Mouse (Mus musculus): Measurements from ENCODE around the gene Has3.

DNA sequence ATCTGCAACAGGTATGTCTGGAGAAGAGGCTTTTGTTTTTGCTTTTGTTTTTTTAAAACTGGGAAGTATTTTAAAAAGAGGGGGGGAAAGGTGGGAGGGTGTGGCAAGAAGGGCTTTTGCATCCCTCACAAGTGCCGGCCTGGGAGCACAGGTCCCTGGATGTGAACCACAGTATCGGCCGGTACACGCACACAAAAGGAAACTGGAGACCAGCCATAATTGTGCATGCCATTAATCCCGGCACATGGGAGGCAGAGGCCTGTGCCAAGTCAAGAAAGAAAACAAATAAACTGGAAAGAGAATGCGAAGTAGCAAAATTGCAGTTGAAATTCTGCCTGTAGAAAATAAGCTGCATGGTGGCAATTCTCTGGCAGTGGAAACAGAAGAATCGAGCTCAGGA lies 38.2 kb downstream of the Has3 start:
- TF ChIP-seq POLR2A (IDR thresholded peaks at IDR 0.05; ENCODE audit: control insufficient read depth, low read depth, low read length), result no peak
- no peak for TF ChIP-seq CTCF (IDR thresholded peaks at IDR 0.05; ENCODE audit: control insufficient read depth, insufficient read depth, insufficient replicate concordance, low read depth, low read length)
